Mouse (Mus musculus) hindbrain, embryonic 15.5 days (tissue): ENCODE results near the gene Nsrp1. TPM values are rescaled to one million over a fixed set of nuclear protein-coding genes. Genes with fewer than 3 reads are reported as not detected.
"Not testable (repeated sequence)": the region's sequence is repeated elsewhere in the genome, so short reads cannot be mapped to it uniquely, and the experiment has no call there.

Experiments
- ATAC-seq: fragments of 200-750 bp; cut with Nextera tagmentation; 2 replicates; pipeline ENCODE4 v1.8.0; 2017; ENCODE audit warnings: low read depth, moderate number of reproducible peaks, moderate TSS enrichment; ENCODE audit not compliant: low FRiP score
- H3K27ac ChIP-seq: fragments of 300-500 bp; sonication (generic); replicated peaks from 2 replicates; pipeline ENCODE4 v1.5.1; 2015; ENCODE audit warnings: mild to moderate bottlenecking, inconsistent platforms
- H3K27me3 ChIP-seq: fragments of 300-500 bp; sonication (generic); 2 replicates; pipeline ENCODE4 v1.6.1; 2015; ENCODE audit warnings: control low read depth, inconsistent platforms
- H3K36me3 ChIP-seq: fragments of 300-500 bp; sonication (generic); 2 replicates; pipeline ENCODE4 v1.6.1; 2015; ENCODE audit warnings: control low read depth, inconsistent platforms
- H3K4me1 ChIP-seq: fragments of 300-500 bp; sonication (generic); replicated peaks from 2 replicates; pipeline ENCODE4 v1.6.1; 2015; ENCODE audit warnings: control low read depth, inconsistent platforms
- H3K4me2 ChIP-seq: fragments of 300-500 bp; sonication (generic); 2 replicates; pipeline ENCODE4 v1.6.1; 2015; ENCODE audit warnings: moderate library complexity, mild to moderate bottlenecking, inconsistent platforms
- H3K4me3 ChIP-seq: fragments of 300-500 bp; sonication (generic); 2 replicates; pipeline ENCODE4 v1.5.1; 2015; ENCODE audit warnings: mild to moderate bottlenecking, inconsistent platforms
- H3K9ac ChIP-seq: fragments of 300-500 bp; sonication (generic); 2 replicates; pipeline ENCODE4 v1.6.1; 2015; ENCODE audit warnings: inconsistent platforms
- H3K9me3 ChIP-seq: fragments of 300-500 bp; sonication (generic); 2 replicates; pipeline ENCODE4 v1.6.1; 2016; ENCODE audit warnings: control low read depth, inconsistent platforms
- WGBS: fragments of 180-500 bp; shearing (Covaris S2); methylation state at CpG from one replicate; pipeline ENCODE4 v1.1.7; 2015; 5-methylcytosine and 5-hydroxymethylcytosine counted together
- polyA plus RNA-seq: library from polyadenylated mRNA; unstranded; fragments of >200 nt; fragmentation: Nextera tagmentation; extraction: Ambion mirVana; gene quantifications from 2 replicates; pipeline ENCODE4 v1.2.1, GENCODE M21; 2015

Nsrp1 gene
- 53.7 and 54.3 TPM in 2 replicates for polyA plus RNA-seq

- peaks cover 14% of the 10 kb centered on the region for H3K4me1 ChIP-seq
- peak within 1 kb of the TSS; percentile 93 for H3K27ac ChIP-seq
- WGBS: 4% methylated on average over 48 of the region's 48 CpGs
- H3K4me2 ChIP-seq: peak within 1 kb of the TSS; percentile 86
- H3K27me3 ChIP-seq: peaks cover 17% of the 10 kb centered on the region
- H3K9ac ChIP-seq: peak within 1 kb of the TSS; percentile 73
- peaks cover 14% of the 10 kb centered on the region for H3K36me3 ChIP-seq
- peak; percentile 99 for ATAC-seq
- H3K9me3 ChIP-seq: no peaks in the 10 kb centered on the region
- H3K4me3 ChIP-seq: peak within 1 kb of the TSS; percentile 81
These were observed at the start of gene Nsrp1 for GRCm38 (mm10) chr11:77078273-77079134. TSS of gene Nsrp1 (minus strand) at chr11:77078435.

GRCm38 (mm10) chr11:77111141-77111540, 32.9 kb upstream of the Nsrp1 start:
- Histone ChIP-seq H3K9me3 (no peaks in the 10 kb centered on the region), H3K4me1 (no peaks in the 10 kb centered on the region), H3K36me3 (no peaks in the 10 kb centered on the region), H3K4me3 (no peak overlapping the region), H3K4me2 (no peak overlapping the region), H3K27me3 (no peaks in the 10 kb centered on the region), H3K9ac (no peak overlapping the region), H3K27ac (no peak overlapping the region)
- WGBS: 77% methylated on average over 6 of the region's 6 CpGs
- no peak for ATAC-seq

- WGBS: 93% methylated on average over 6 of the region's 6 CpGs
- no peak overlapping the region for H3K27ac ChIP-seq
- H3K36me3 ChIP-seq: no peaks in the 10 kb centered on the region
- H3K9ac ChIP-seq: no peak overlapping the region
- ATAC-seq: no peak
- H3K4me3 ChIP-seq: no peak overlapping the region
- H3K4me1 ChIP-seq: no peaks in the 10 kb centered on the region
- no peaks in the 10 kb centered on the region for H3K9me3 ChIP-seq
- H3K4me2 ChIP-seq: no peak overlapping the region
- no peaks in the 10 kb centered on the region for H3K27me3 ChIP-seq
These were observed 30.2 kb upstream of the Nsrp1 start for GRCm38 (mm10) chr11:77108442-77108841.

GRCm38 (mm10) chr11:77107872-77108271, 29.6 kb upstream of the Nsrp1 start:
- not testable (repeated sequence) for H3K4me1 ChIP-seq, H3K4me3 ChIP-seq, H3K9me3 ChIP-seq, H3K27ac ChIP-seq, ATAC-seq, H3K9ac ChIP-seq, H3K27me3 ChIP-seq, H3K4me2 ChIP-seq, H3K36me3 ChIP-seq
- 79% methylated on average over 12 of the region's 12 CpGs for WGBS

GRCm38 (mm10) chr11:77106961-77107360, 28.7 kb upstream of the Nsrp1 start:
- Histone ChIP-seq H3K9ac (no peak overlapping the region), H3K27me3 (no peaks in the 10 kb centered on the region), H3K4me1 (no peaks in the 10 kb centered on the region), H3K9me3 (no peaks in the 10 kb centered on the region), H3K27ac (no peak overlapping the region), H3K4me3 (no peak overlapping the region), H3K36me3 (no peaks in the 10 kb centered on the region), H3K4me2 (no peak overlapping the region)
- WGBS: 93% methylated on average over 6 of the region's 6 CpGs
- ATAC-seq: no peak

GRCm38 (mm10) chr11:77100137-77100937, 22.1 kb upstream of the Nsrp1 start:
- no peak for ATAC-seq
- Histone ChIP-seq H3K27ac (no peak overlapping the region), H3K9me3 (no peaks in the 10 kb centered on the region), H3K27me3 (no peaks in the 10 kb centered on the region), H3K4me3 (no peak overlapping the region), H3K36me3 (no peaks in the 10 kb centered on the region), H3K4me2 (no peak overlapping the region), H3K9ac (no peak overlapping the region), H3K4me1 (0 out of 2 replicates have a peak, but pooled peaks cover 2% of the 10 kb centered on the region)
- WGBS: 15% methylated on average over 10 of the region's 10 CpGs

GRCm38 (mm10) chr11:77098332-77098972, 20.2 kb upstream of the Nsrp1 start:
- H3K27me3 ChIP-seq: no peaks in the 10 kb centered on the region
- WGBS: 85% methylated on average over 19 of the region's 19 CpGs
- no peaks in the 10 kb centered on the region for H3K36me3 ChIP-seq
- no peak for ATAC-seq
- H3K4me1 ChIP-seq: 0 out of 2 replicates have a peak, but pooled peaks cover 2% of the 10 kb centered on the region
- no peak overlapping the region for H3K9ac ChIP-seq
- no peak overlapping the region for H3K27ac ChIP-seq
- no peak overlapping the region for H3K4me2 ChIP-seq
- H3K9me3 ChIP-seq: no peaks in the 10 kb centered on the region
- no peak overlapping the region for H3K4me3 ChIP-seq

- no peak overlapping the region for H3K4me2 ChIP-seq
- H3K9me3 ChIP-seq: no peaks in the 10 kb centered on the region
- no peak overlapping the region for H3K9ac ChIP-seq
- WGBS: 79% methylated on average over 7 of the region's 7 CpGs
- H3K36me3 ChIP-seq: no peaks in the 10 kb centered on the region
- no peaks in the 10 kb centered on the region for H3K27me3 ChIP-seq
- peaks cover 5% of the 10 kb centered on the region; the same call in 1 of the 2 replicates for H3K4me1 ChIP-seq
- no peak for ATAC-seq
- H3K27ac ChIP-seq: no peak overlapping the region
- H3K4me3 ChIP-seq: no peak overlapping the region
These were observed 18.8 kb upstream of the Nsrp1 start for GRCm38 (mm10) chr11:77096991-77097390.

GRCm38 (mm10) chr11:77096581-77096980, 18.3 kb upstream of the Nsrp1 start:
- WGBS: 67% methylated on average over 3 of the region's 3 CpGs

GRCm38 (mm10) chr11:77095206-77095605, 17.0 kb upstream of the Nsrp1 start:
- Histone ChIP-seq H3K27ac (no peak overlapping the region), H3K4me3 (no peak overlapping the region), H3K4me2 (no peak overlapping the region), H3K9me3 (no peaks in the 10 kb centered on the region), H3K36me3 (no peaks in the 10 kb centered on the region), H3K9ac (no peak overlapping the region), H3K27me3 (no peaks in the 10 kb centered on the region), H3K4me1 (peaks cover 3% of the 10 kb centered on the region; the same call in 1 of the 2 replicates)
- ATAC-seq: no peak
- 56% methylated on average over 10 of the region's 10 CpGs for WGBS

More at GRCm38 (mm10) chr11:77096581-77096980, 18.3 kb upstream of the Nsrp1 start:
- Histone ChIP-seq H3K4me2 (no peak overlapping the region), H3K9ac (no peak overlapping the region), H3K4me3 (no peak overlapping the region), H3K9me3 (no peaks in the 10 kb centered on the region), H3K27me3 (no peaks in the 10 kb centered on the region), H3K4me1 (peaks cover 5% of the 10 kb centered on the region; the same call in 1 of the 2 replicates), H3K36me3 (no peaks in the 10 kb centered on the region), H3K27ac (no peak overlapping the region)
- no peak for ATAC-seq

- 75% methylated on average over 8 of the region's 8 CpGs for WGBS
- H3K36me3 ChIP-seq: no peaks in the 10 kb centered on the region
- H3K4me2 ChIP-seq: no peak overlapping the region
- H3K4me1 ChIP-seq: peaks cover 3% of the 10 kb centered on the region; the same call in 1 of the 2 replicates
- no peak overlapping the region for H3K4me3 ChIP-seq
- H3K9me3 ChIP-seq: no peaks in the 10 kb centered on the region
- no peak overlapping the region for H3K9ac ChIP-seq
- no peaks in the 10 kb centered on the region for H3K27me3 ChIP-seq
- H3K27ac ChIP-seq: no peak overlapping the region
- no peak for ATAC-seq
These were observed 15.9 kb upstream of the Nsrp1 start for GRCm38 (mm10) chr11:77094136-77094535.
